11 mouse cellular contexts compared by ENCODE assay signal in the genomic region with DNA sequence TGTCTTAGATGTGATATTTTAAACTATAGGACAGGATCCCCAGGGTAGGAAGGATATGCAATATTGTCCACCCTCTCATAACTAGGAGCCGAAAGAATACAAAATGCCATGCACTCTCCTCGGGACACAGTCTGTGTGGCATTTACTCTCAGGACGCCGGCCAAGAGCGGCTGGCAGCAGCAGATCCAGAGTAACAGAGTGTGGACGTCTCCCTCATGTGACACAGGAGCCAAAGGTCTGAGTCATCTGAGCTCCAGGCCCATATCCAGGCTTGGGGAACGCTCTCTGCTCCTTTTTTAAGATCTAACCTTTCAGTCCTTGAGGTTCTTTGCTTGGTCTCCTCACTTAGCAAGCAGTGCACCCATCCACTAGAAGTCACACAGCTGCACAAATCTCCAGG.
DNase-seq lines count a peak whose midpoint lies in the region; ATAC-seq and TF ChIP-seq lines count a peak whose summit lies in the region.
"Had no signal": no experiment of that assay in that cellular context is flagged by ENCODE, and none has a peak within 500 bp of the region (broad histone marks: within the 10 kb centered on the region; RNA-seq: fewer than 3 reads in every experiment).

No protein-coding gene starts in this region.

- no peaks in the 10 kb centered on the region for H3K36me3 ChIP-seq in kidney, embryonic 14.5 days (ENCODE audit: control insufficient read depth, insufficient read depth, low read length)
- H3K36me3 ChIP-seq in heart, embryonic 10.5 days, result no peaks in the 10 kb centered on the region
- H3K36me3 ChIP-seq in lung, postnatal 0 days (ENCODE audit: insufficient read depth, low read length), result no peaks in the 10 kb centered on the region

- TF ChIP-seq EP300 in lung, postnatal 0 days (IDR thresholded peaks at IDR 0.05), result no peak

- no peaks in the 10 kb centered on the region for H3K9me3 ChIP-seq in kidney, embryonic 14.5 days (ENCODE audit: control insufficient read depth, low read length)
- no peaks in the 10 kb centered on the region for H3K9me3 ChIP-seq in heart, embryonic 10.5 days
- no peaks in the 10 kb centered on the region for H3K9me3 ChIP-seq in lung, postnatal 0 days (ENCODE audit: low read length)

- no peak overlapping the region for H3K4me2 ChIP-seq in kidney, embryonic 14.5 days (replicated peaks; ENCODE audit: low read depth, low read length)
- H3K4me2 ChIP-seq in lung, postnatal 0 days (replicated peaks; ENCODE audit: low read depth, low read length), result no peak overlapping the region

- peak; percentile 65 to 70 for DNase-seq in kidney, adult 8-10 months
- DNase-seq in cerebellum, adult 8-10 months, result peak; percentile 62
- DNase-seq in heart, embryonic 10.5 days (ENCODE audit: low spot score), result no peak
- DNase-seq in lung, postnatal 0 days (ENCODE audit: low spot score), result peak; percentile 62
- no peak for DNase-seq in frontal cortex, postnatal 36 days (ENCODE audit: low spot score in 2 of 2)
- DNase-seq in right cerebral cortex, adult 18-20 months, result no peak
- DNase-seq: retina, postnatal 1 day had no signal

- H3K27ac ChIP-seq in kidney, embryonic 14.5 days (ENCODE audit: low read depth, low read length), result no peak overlapping the region
- peak overlapping the region; percentile 59 for H3K27ac ChIP-seq in heart, embryonic 10.5 days
- no peak overlapping the region for H3K27ac ChIP-seq in lung, postnatal 0 days (ENCODE audit: low read length)

- no peaks in the 10 kb centered on the region for H3K27me3 ChIP-seq in kidney, embryonic 14.5 days (ENCODE audit: control insufficient read depth, insufficient read depth, low read length)
- H3K27me3 ChIP-seq in heart, embryonic 10.5 days (ENCODE audit: insufficient read depth, poor library complexity, severe bottlenecking), result no peaks in the 10 kb centered on the region
- no peaks in the 10 kb centered on the region for H3K27me3 ChIP-seq in lung, postnatal 0 days (replicated peaks; ENCODE audit: insufficient read depth, low read length)

- no peak overlapping the region for H3K4me3 ChIP-seq in kidney, embryonic 14.5 days (ENCODE audit: low read length)
- no peak overlapping the region for H3K4me3 ChIP-seq in heart, embryonic 10.5 days
- no peak overlapping the region for H3K4me3 ChIP-seq in lung, postnatal 0 days (ENCODE audit: low read depth, low read length)
- H3K4me3 ChIP-seq: erythroblast, embryonic 14.5 days had no signal

- ATAC-seq in kidney, embryonic 14.5 days (ENCODE audit: low FRiP score, low TSS enrichment), result no peak
- peak; percentile 49 for ATAC-seq in lung, postnatal 0 days
- ATAC-seq in megakaryocyte-erythroid progenitor cell, adult 5-6 weeks (replicated peaks; ENCODE audit: low FRiP score, low TSS enrichment, poor library complexity, severe bottlenecking), result no peak
- ATAC-seq: intestine, postnatal 0 days had no signal

- TF ChIP-seq CTCF in lung, postnatal 0 days (IDR thresholded peaks at IDR 0.05), result no peak

- 78% methylated on average over 7 of the region's 7 CpGs for WGBS in kidney, embryonic 14.5 days
- 61% methylated on average over 7 of the region's 7 CpGs for WGBS in heart, embryonic 10.5 days
- 57% methylated on average over 7 of the region's 7 CpGs for WGBS in lung, postnatal 0 days

- H3K4me1 ChIP-seq in kidney, embryonic 14.5 days (ENCODE audit: control insufficient read depth, insufficient read depth, low read length), result no peaks in the 10 kb centered on the region
- peaks cover 24% of the 10 kb centered on the region for H3K4me1 ChIP-seq in heart, embryonic 10.5 days
- no peaks in the 10 kb centered on the region for H3K4me1 ChIP-seq in lung, postnatal 0 days (ENCODE audit: insufficient read depth, low read depth, low read length)

- no peak overlapping the region for H3K9ac ChIP-seq in kidney, embryonic 14.5 days (ENCODE audit: low read depth, low read length)
- H3K9ac ChIP-seq in lung, postnatal 0 days (replicated peaks; ENCODE audit: low read depth), result no peak overlapping the region

Comparison
In these comparisons a context has a peak if more than half of its experiments do, and no peak if none do; other contexts are left out.
1. DNase-seq: peak in kidney, adult 8-10 months (2 of 2), cerebellum, adult 8-10 months (single experiment) and lung, postnatal 0 days (single experiment); none in heart, embryonic 10.5 days (single experiment), frontal cortex, postnatal 36 days (0 of 2) and right cerebral cortex, adult 18-20 months (single experiment).